Mouse (Mus musculus): ENCODE results near the gene Gnai2.

DNA sequence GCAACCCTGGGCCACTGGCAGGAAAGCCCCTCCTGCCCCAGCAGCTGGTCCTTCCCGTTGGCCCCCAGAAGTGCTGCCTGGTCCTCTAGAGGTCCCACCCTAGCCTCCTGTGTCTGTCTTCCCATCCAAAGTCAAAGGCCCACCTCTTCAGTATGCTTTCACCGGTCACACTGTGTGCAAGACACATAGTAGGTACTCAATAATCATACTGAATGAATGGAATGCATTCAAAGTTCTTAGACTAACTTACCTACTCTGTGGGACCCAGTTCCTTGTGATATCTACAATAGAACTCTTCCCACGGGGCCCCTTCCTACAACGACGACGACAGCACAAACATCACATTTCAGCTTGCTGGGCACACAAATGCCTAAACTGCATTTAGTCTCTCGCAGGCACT lies 30.1 kb upstream of the Gnai2 start:
- TF ChIP-seq CTCF (IDR thresholded peaks at IDR 0.05; ENCODE audit: extremely low read depth, insufficient read depth, low read length) (no peak), POLR2A (IDR thresholded peaks at IDR 0.05; ENCODE audit: extremely low read depth, insufficient read depth, low read length) (no peak)
